Mouse (Mus musculus) kidney, adult 18-20 months (tissue): ENCODE measurements around the gene Hbb-bh2.
"Not testable (repeated sequence)": the region's sequence is repeated elsewhere in the genome, so short reads cannot be mapped to it uniquely, and the experiment has no call there.

Experiments used
- DNase-seq: peaks from one replicate; pipeline ENCODE4 v3.0.0; 2021

Hbb-bh2 gene

DNA sequence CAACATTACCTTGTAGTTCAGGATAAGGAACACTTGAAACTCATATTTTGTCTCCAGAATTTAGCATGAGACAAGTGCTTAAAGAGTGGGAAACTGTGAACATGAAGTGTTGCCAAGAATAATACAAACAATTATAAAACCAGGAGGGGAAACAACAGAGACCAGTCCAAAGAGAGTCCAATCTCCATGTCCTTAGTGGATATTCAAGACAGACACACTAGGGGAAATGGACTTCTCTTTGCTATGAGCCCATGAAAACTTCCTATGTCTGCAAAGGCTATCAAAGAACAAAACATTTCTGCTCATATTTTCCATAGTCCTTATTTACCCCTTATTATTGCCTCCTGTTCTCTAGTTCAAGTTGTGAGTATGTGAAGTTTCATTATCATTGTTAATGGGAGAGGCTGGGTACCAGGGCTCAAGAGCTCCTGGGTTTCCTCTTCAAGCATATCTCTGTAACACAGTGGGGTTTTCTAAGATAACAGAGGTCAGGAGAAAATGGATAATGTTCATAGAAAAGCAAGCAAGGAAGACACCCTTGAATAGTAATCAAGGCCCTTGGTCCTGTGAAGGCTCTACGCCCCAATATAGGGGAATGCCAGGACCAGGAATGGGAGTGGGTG lies 29.0 kb downstream of the Hbb-bh2 start:
- DNase-seq = no peak

DNA sequence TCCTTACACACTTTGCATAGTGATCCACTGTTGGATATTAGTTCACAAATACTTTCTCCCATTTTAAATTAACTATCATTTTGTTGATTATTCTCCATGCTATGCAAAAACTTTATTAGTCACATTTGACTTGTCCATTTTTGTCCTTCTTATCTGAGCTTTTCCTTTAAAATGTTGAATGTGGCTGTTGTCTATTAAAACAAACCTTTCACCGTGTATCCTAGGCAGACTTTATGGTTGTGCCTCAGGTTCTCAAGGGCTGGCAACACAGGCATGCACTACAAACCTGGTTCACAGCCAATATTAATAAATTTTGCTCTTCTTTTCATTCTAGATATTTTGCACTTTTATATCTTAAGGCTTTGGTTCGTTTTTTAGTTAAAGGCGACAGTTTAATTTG lies 29.6 kb downstream of the Hbb-bh2 start:
- DNase-seq = no peak

DNA sequence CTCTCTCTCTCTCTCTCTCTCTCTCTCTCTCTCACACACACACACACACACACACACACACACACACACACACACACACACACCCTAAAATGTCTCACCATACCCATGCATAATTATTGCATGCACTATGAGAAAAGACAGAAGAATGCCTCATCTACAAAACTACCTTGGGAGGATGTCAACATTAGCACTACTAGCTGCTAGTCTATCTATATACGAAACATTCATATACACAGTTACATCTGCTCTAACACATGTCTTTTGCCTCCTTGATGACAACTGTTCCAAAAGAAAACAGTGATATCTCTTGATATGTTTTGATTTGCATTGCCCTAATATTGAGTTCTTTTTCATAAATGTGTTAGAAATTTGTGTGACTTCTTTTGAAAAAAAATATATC lies 30.0 kb downstream of the Hbb-bh2 start:
- DNase-seq = no peak

DNA sequence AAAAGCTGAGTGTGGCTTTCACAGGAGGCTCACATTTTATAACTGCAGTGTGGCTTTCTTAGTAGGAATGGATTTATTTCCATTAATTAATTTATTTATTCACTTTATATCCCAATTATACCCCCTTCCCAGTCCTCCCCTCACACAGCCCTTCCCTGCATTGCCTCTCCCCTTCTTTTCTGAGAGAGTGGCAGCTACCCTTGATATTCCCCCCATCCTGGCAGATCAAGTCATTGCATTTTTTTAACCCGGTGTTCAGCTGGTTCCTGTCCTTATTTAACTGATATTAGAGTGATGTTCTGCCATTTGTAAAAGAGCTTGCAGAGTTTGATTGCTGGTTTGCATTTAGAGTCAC lies 30.5 kb downstream of the Hbb-bh2 start:
- DNase-seq = no peak

DNA sequence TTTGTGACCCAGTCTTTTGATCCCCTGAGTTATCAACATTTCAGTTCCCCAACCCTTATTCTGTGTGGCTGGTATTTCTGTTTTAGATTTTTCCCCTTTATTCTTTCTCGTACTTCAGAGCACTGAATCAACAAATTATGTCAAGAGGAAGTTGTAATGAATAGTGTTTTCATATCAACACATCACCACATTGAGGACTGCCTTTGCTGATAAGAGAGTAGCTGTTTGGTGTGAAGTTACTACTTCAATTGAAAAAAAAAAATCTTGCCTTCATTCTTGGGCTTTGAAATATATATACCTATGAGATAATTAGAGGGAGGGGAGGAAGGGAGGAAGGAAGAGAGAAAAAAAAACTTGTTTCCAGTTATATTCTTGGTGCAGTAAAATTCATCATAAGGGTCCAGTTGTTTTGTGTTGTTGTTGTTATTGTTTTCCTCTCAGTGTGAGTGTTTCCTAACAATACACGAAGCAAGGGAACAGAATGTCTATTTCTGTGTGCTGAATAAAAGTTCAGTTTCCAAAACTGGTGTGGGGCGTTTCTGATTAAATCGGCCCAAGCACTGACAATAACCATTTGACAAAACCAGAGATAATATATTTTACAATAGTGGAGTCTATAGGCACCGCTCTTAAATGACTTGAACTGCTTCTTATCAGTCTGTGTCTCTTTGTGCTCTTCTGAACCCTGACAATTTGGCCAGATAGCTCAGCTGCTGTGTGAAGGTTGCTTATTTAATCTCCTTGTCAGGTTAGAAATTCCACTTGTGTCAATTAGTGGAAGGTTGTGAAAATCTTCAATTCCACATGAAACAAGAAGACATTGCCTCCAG lies 31.1 kb downstream of the Hbb-bh2 start:
- no peak for DNase-seq

DNA sequence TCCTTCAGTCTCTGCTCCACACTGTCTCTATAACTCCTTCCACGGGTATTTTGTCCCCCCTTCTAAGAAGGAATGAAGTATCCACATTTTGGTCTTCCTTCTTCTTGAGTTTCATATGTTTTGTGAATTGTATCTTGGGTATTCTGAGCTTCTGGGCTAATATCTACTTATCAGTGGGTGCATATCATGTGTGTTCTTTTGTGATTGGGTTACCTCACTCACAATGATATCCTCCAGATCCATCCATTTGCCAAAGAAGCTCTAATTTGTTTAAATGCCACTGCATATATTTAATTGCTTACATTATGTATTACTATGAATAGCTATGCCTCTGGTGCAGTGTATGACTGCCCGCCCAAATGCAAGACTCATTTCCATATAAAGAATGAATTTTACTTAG lies 32.2 kb downstream of the Hbb-bh2 start:
- DNase-seq = not testable (repeated sequence)

DNA sequence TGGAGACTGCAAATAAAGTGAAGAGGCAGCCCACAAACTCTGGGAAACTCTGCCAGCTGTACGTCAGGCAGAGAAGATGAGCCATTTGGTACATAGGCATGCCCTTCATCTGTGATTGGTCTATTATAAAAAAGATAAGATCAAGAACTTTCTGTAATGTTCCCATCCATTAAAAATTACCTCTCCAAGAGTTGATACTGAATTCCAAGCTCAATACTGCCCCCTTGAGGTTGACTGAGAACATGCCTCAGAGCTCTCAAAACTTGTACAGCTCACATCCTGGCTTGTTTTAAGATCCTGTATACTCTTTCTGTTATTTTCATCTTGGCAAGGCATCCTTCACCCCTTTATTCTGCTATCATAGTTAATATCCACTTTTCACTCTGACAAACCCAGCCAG lies 33.5 kb downstream of the Hbb-bh2 start:
- no peak for DNase-seq

DNA sequence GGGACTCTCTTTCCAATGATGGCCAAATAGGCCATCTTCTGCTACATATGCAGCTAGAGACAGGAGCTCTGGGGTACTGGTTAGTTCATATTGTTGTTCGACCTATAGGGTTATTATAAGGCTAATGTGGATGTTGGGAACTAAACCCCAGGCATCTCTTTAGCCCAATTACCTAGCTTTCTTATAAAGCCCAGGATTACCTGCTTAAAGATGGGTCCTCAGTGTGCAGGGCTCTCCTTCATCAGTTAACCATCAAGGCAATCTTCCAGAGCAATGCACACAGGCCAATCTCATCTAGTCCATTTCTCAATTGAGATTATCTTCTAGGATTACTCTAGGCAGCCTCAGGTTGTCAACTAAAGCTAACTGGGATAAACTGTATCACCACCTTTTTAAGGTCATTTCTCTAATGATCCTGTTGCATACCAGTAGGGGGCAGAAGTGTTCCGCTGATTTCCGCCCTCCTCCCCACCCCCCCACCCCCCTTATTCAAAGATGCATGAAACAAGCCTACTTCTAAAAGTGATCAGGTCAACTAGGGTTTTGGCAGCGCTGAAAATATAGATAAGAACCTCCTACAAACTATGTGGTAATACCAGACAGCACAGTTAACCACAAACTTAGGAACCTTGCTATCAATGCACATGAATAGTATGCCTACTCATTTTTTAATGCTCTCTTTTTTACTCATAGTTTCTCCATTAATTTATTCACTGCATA lies 47.5 kb downstream of the Hbb-bh2 start:
- DNase-seq = no peak

DNA sequence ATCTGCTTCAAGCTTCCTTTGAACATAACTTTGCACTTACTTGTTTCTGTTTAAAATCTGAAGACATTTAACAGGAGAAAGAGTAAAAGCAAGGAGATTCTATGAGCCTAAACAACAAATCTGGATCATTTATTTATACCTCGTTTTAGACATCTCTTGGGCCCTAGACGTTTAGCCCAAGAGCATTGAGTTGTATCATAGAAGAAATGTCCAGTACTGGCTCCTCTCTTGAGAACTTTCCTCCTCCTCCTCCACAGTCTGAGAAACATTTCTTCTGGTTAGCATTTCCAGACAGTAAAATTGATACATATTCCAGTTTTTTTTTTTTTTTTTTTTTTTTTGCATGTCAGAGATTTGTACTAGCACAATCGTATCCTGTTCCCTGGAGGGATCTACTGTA lies 48.6 kb downstream of the Hbb-bh2 start, which contains the start of gene Olfr67:
Olfr67 (minus strand) TSS at position 101 of the 400 bp plus-strand sequence.
- DNase-seq = no peak
